Mouse (Mus musculus): Measurements from ENCODE around the gene Adamts9. TPM values are rescaled to one million over a fixed set of nuclear protein-coding genes. Genes with fewer than 3 reads are reported as not detected.

Gene Adamts9
- total and polyA plus RNA-seq, 3 experiments = not detected

GRCm38 (mm10) chr6:92879700-92880265, 63.5 kb downstream of the Adamts9 start:
- in situ Hi-C loops (cut with MboI; ENCODE audit: low pct_ligation_motif_present, low pct_unique_long_range_greater_than_20kb, low sequenced_read_pairs) (no loop called here), dilution Hi-C loops (cut with MboI; ENCODE audit: extremely low pct_ligation_motif_present, extremely low pct_unique_long_range_greater_than_20kb, low sequenced_read_pairs) (no loop called here)
- no peak for TF ChIP-seq CTCF (conservative IDR thresholded peaks at IDR 0.05 in 1 of 2, IDR thresholded peaks at IDR 0.05 in 1 of 2; ENCODE audit: low read depth in 2 of 2, low read length in 2 of 2)
- TF ChIP-seq MAFK (IDR thresholded peaks at IDR 0.05; ENCODE audit: insufficient replicate concordance, low read length) = no peak
- TF ChIP-seq POLR2A (IDR thresholded peaks at IDR 0.05; ENCODE audit: low read depth, low read length) = no peak
- no peak for TF ChIP-seq ZMIZ1 (IDR thresholded peaks at IDR 0.05; ENCODE audit: low read depth, low read length)
- no peak for TF ChIP-seq E2F4 (IDR thresholded peaks at IDR 0.05; ENCODE audit: insufficient replicate concordance, low read depth, low read length)
- no peak for TF ChIP-seq ZC3H11A (IDR thresholded peaks at IDR 0.05; ENCODE audit: low read depth, low read length)
- no peak for TF ChIP-seq ZKSCAN1 (IDR thresholded peaks at IDR 0.05; ENCODE audit: borderline replicate concordance, low read depth, low read length)
- no peak for TF ChIP-seq USF2 (conservative IDR thresholded peaks at IDR 0.05; ENCODE audit: low read depth, low read length)
- TF ChIP-seq ELF1 (IDR thresholded peaks at IDR 0.05; ENCODE audit: low read depth, low read length) = no peak
- no peak for TF ChIP-seq MAZ (IDR thresholded peaks at IDR 0.05; ENCODE audit: low read depth, low read length)
- TF ChIP-seq CHD1 (IDR thresholded peaks at IDR 0.05; ENCODE audit: low read depth, low read length) = no peak
- TF ChIP-seq JUND (conservative IDR thresholded peaks at IDR 0.05; ENCODE audit: low read depth, low read length) = no peak
- TF ChIP-seq GABPA (IDR thresholded peaks at IDR 0.05; ENCODE audit: insufficient replicate concordance, low read depth, low read length) = no peak
- no peak for TF ChIP-seq MEF2A (IDR thresholded peaks at IDR 0.05; ENCODE audit: borderline replicate concordance, low read depth, low read length)
- no peak for TF ChIP-seq RCOR1 (conservative IDR thresholded peaks at IDR 0.05; ENCODE audit: low read depth, low read length)
- H3K9me3 ChIP-seq (replicated peaks; ENCODE audit: low read length) = peaks cover 79% of the 10 kb centered on the region
- DNase-seq (ENCODE audit: extremely low read depth) = no peak
- no peak overlapping the region for H3K4me3 ChIP-seq (replicated peaks in 1 of 3; ENCODE audit: low read depth in 2 of 3, low read length in 2 of 3, poor library complexity in 1 of 3)
- no peak overlapping the region for H3K9ac ChIP-seq (ENCODE audit: insufficient read depth, low read depth)
- H3K36me3 ChIP-seq (replicated peaks in 1 of 2; ENCODE audit: control insufficient read depth in 1 of 2, insufficient read depth in 1 of 2, low read length in 1 of 2) = no peaks in the 10 kb centered on the region
- no peaks in the 10 kb centered on the region for H3K79me2 ChIP-seq (replicated peaks; ENCODE audit: control insufficient read depth, extremely low read depth, insufficient read depth, poor library complexity, severe bottlenecking)
- no peak overlapping the region for H3K27ac ChIP-seq (ENCODE audit: insufficient read depth, low read depth)
- no peaks in the 10 kb centered on the region for H3K4me1 ChIP-seq (ENCODE audit: control insufficient read depth in 1 of 2, insufficient read depth in 2 of 2)
- no peak overlapping the region for H3K4me2 ChIP-seq (ENCODE audit: insufficient read depth, low read depth, poor library complexity, severe bottlenecking)
- no peaks in the 10 kb centered on the region for H3K27me3 ChIP-seq (replicated peaks)

GRCm38 (mm10) chr6:92878771-92879170, 64.5 kb downstream of the Adamts9 start:
- Histone ChIP-seq H3K9me3 (replicated peaks; ENCODE audit: low read length) (peaks cover 78% of the 10 kb centered on the region), H3K27me3 (replicated peaks) (no peaks in the 10 kb centered on the region), H3K4me2 (ENCODE audit: insufficient read depth, low read depth, poor library complexity, severe bottlenecking) (no peak overlapping the region), H3K36me3 (replicated peaks in 1 of 2; ENCODE audit: control insufficient read depth in 1 of 2, insufficient read depth in 1 of 2, low read length in 1 of 2) (no peaks in the 10 kb centered on the region), H3K27ac (ENCODE audit: insufficient read depth, low read depth) (no peak overlapping the region), H3K79me2 (replicated peaks; ENCODE audit: control insufficient read depth, extremely low read depth, insufficient read depth, poor library complexity, severe bottlenecking) (no peaks in the 10 kb centered on the region), H3K4me1 (ENCODE audit: control insufficient read depth in 1 of 2, insufficient read depth in 2 of 2) (no peaks in the 10 kb centered on the region), H3K9ac (ENCODE audit: insufficient read depth, low read depth) (no peak overlapping the region), H3K4me3 (replicated peaks in 1 of 3; ENCODE audit: low read depth in 2 of 3, low read length in 2 of 3, poor library complexity in 1 of 3) (no peak overlapping the region)
- in situ Hi-C loops (cut with MboI; ENCODE audit: low pct_ligation_motif_present, low pct_unique_long_range_greater_than_20kb, low sequenced_read_pairs) = no loop called here
- dilution Hi-C loops (cut with MboI; ENCODE audit: extremely low pct_ligation_motif_present, extremely low pct_unique_long_range_greater_than_20kb, low sequenced_read_pairs) = no loop called here
- TF ChIP-seq EP300 (IDR thresholded peaks at IDR 0.05; ENCODE audit: low read length) = no peak
- no peak for TF ChIP-seq MAFK (IDR thresholded peaks at IDR 0.05; ENCODE audit: insufficient replicate concordance, low read length)
- no peak for TF ChIP-seq MAZ (IDR thresholded peaks at IDR 0.05; ENCODE audit: low read depth, low read length)
- no peak for DNase-seq (ENCODE audit: extremely low read depth)
